Mouse (Mus musculus): ENCODE data around the gene Frat2. TPM values are rescaled to one million over a fixed set of nuclear protein-coding genes. Genes with fewer than 3 reads are reported as not detected.

Frat2 gene
- total RNA-seq, 2 experiments from 2014 or later = 7.6 to 10.2 TPM

- intact Hi-C loops (cut with DNase I) = loop anchor here (2.0 kb wide), 1 partner anchor 17 kb away; no protein-coding TSS in a partner anchor
- peak; percentile 92 to 93 for DNase-seq (ENCODE audit: low spot score in 2 of 2)
These were observed 18.4 kb downstream of the Frat2 start, which contains the start of gene Frat1 for GRCm38 (mm10) chr19:41829381-41830105. Gene Frat1, plus strand, starts transcription at chr19:41829970.

GRCm38 (mm10) chr19:41828941-41829340, 19.0 kb downstream of the Frat2 start:
- DNase-seq (ENCODE audit: low spot score in 2 of 2) = no peak

GRCm38 (mm10) chr19:41826529-41826928, 21.4 kb downstream of the Frat2 start:
- intact Hi-C loops (cut with DNase I) = no loop called here
- DNase-seq (ENCODE audit: low spot score in 2 of 2) = no peak

More at GRCm38 (mm10) chr19:41828941-41829340, 19.0 kb downstream of the Frat2 start:
- intact Hi-C loops (cut with DNase I) = no loop called here

GRCm38 (mm10) chr19:41824950-41825349, 23.0 kb downstream of the Frat2 start:
- no peak for DNase-seq (ENCODE audit: low spot score in 2 of 2)
- intact Hi-C loops (cut with DNase I) = no loop called here

GRCm38 (mm10) chr19:41822589-41822988, 25.3 kb downstream of the Frat2 start:
- DNase-seq (ENCODE audit: low spot score in 2 of 2) = no peak
- intact Hi-C loops (cut with DNase I) = no loop called here

- intact Hi-C loops (cut with DNase I) = no loop called here
- no peak for DNase-seq (ENCODE audit: low spot score in 2 of 2)
These were observed 26.5 kb downstream of the Frat2 start for GRCm38 (mm10) chr19:41821436-41821835.

- no peak for DNase-seq (ENCODE audit: low spot score in 2 of 2)
- intact Hi-C loops (cut with DNase I) = no loop called here
These were observed 29.2 kb downstream of the Frat2 start for GRCm38 (mm10) chr19:41818749-41819148.

GRCm38 (mm10) chr19:41817325-41817724, 30.6 kb downstream of the Frat2 start:
- intact Hi-C loops (cut with DNase I) = no loop called here
- no peak for DNase-seq (ENCODE audit: low spot score in 2 of 2)

- DNase-seq (ENCODE audit: low spot score in 2 of 2) = no peak
These were observed 31.0 kb downstream of the Frat2 start for GRCm38 (mm10) chr19:41816915-41817314.

GRCm38 (mm10) chr19:41816410-41816809, 31.5 kb downstream of the Frat2 start:
- intact Hi-C loops (cut with DNase I) = no loop called here
- no peak for DNase-seq (ENCODE audit: low spot score in 2 of 2)

More at GRCm38 (mm10) chr19:41816915-41817314, 31.0 kb downstream of the Frat2 start:
- intact Hi-C loops (cut with DNase I) = no loop called here

- intact Hi-C loops (cut with DNase I) = no loop called here
- no peak for DNase-seq (ENCODE audit: low spot score in 2 of 2)
These were observed 34.6 kb downstream of the Frat2 start for GRCm38 (mm10) chr19:41813374-41813773.

GRCm38 (mm10) chr19:41812525-41812924, 35.4 kb downstream of the Frat2 start:
- DNase-seq (ENCODE audit: low spot score in 2 of 2) = no peak
- intact Hi-C loops (cut with DNase I) = no loop called here

GRCm38 (mm10) chr19:41810074-41810473, 37.9 kb downstream of the Frat2 start:
- intact Hi-C loops (cut with DNase I) = no loop called here
- no peak for DNase-seq (ENCODE audit: low spot score in 2 of 2)

GRCm38 (mm10) chr19:41808104-41808634, 39.8 kb downstream of the Frat2 start:
- DNase-seq (ENCODE audit: low spot score in 2 of 2) = no peak
- intact Hi-C loops (cut with DNase I) = no loop called here

GRCm38 (mm10) chr19:41807497-41807896, 40.4 kb downstream of the Frat2 start:
- DNase-seq (ENCODE audit: low spot score in 2 of 2) = no peak
- intact Hi-C loops (cut with DNase I) = no loop called here

- DNase-seq (ENCODE audit: low spot score in 2 of 2) = no peak
- intact Hi-C loops (cut with DNase I) = no loop called here
These were observed 42.1 kb downstream of the Frat2 start for GRCm38 (mm10) chr19:41805831-41806230.

GRCm38 (mm10) chr19:41803322-41803721, 44.6 kb downstream of the Frat2 start:
- intact Hi-C loops (cut with DNase I) = no loop called here

GRCm38 (mm10) chr19:41801742-41802369, 46.1 kb downstream of the Frat2 start, which contains the start of gene Arhgap19:
Gene Arhgap19, minus strand, starts transcription at chr19:41802047.
- peak; percentile 85 to 86 for DNase-seq (ENCODE audit: low spot score in 2 of 2)
- intact Hi-C loops (cut with DNase I) = no loop called here

More at GRCm38 (mm10) chr19:41803322-41803721, 44.6 kb downstream of the Frat2 start:
- no peak for DNase-seq (ENCODE audit: low spot score in 2 of 2)

- intact Hi-C loops (cut with DNase I) = no loop called here
These were observed 46.8 kb downstream of the Frat2 start for GRCm38 (mm10) chr19:41800986-41801741.

GRCm38 (mm10) chr19:41800451-41800850, 47.5 kb downstream of the Frat2 start:
- no peak for DNase-seq (ENCODE audit: low spot score in 2 of 2)
- intact Hi-C loops (cut with DNase I) = no loop called here

More at GRCm38 (mm10) chr19:41800986-41801741, 46.8 kb downstream of the Frat2 start:
- DNase-seq (ENCODE audit: low spot score in 2 of 2) = no peak
